Mouse (Mus musculus): Measurements from ENCODE around the gene Prkar2b. TPM values are rescaled to one million over a fixed set of nuclear protein-coding genes. Genes with fewer than 3 reads are reported as not detected.
"Not testable (repeated sequence)": the region's sequence is repeated elsewhere in the genome, so short reads cannot be mapped to it uniquely, and the experiment has no call there.

Gene Prkar2b
- polyA plus RNA-seq, 1 experiment from 2014 or later: 11.8 TPM

DNA sequence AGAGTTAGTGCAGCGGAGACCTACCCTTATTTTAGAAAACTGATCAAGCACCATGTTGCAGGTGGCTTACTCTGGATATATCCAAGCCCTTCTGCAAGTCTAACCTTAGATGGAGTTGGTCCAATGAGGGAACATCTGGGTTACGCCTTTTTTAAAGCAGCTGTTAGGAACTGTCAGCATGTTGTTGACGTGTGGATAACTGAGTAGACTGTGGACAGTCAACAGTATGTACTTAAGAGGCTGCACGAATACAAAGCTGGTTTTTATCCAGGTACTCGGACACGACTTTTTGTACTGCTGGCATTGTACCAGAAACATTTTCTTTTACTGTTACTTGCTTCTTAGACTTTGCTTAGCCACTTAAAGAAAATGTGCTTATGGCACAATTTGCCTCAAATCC is 27.6 kb downstream of the Prkar2b start:
- no peaks in the 10 kb centered on the region for H3K27me3 ChIP-seq (replicated peaks)
- no peak overlapping the region for H3K4me3 ChIP-seq
- H3K4me1 ChIP-seq: 0 out of 2 replicates have a peak, but pooled peaks cover 2% of the 10 kb centered on the region
- no peak overlapping the region for H3K9ac ChIP-seq
- no peak overlapping the region for H3K27ac ChIP-seq (replicated peaks)
- H3K4me2 ChIP-seq: no peak overlapping the region
- H3K9me3 ChIP-seq: no peaks in the 10 kb centered on the region
- ATAC-seq (ENCODE audit: extremely low read depth, insufficient number of reproducible peaks, low FRiP score, low TSS enrichment): no peak
- no peaks in the 10 kb centered on the region for H3K36me3 ChIP-seq
- 44% methylated on average over 6 of the region's 6 CpGs for WGBS

DNA sequence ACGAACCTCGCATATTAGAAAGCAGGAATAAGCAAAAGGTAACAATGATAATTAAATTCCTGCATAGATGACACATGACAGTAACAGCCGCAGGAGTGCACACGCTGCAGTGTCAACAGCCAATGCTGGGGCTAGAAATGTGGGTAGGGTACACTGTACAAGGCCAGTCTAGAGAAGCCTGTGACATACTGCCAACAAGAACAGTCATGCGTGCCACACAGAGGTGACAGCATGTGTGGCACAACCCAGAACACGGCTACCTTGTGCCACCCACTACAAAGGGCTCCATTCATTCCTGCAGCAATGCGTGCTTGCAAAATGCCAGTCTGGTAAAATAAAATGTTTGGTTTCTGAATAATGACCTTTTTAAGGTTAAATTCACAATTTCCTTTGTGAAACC is 28.2 kb downstream of the Prkar2b start:
- H3K27me3 ChIP-seq (replicated peaks): no peaks in the 10 kb centered on the region
- H3K36me3 ChIP-seq: no peaks in the 10 kb centered on the region
- WGBS: 92% methylated on average over 7 of the region's 7 CpGs
- H3K4me3 ChIP-seq: no peak overlapping the region
- no peak overlapping the region for H3K27ac ChIP-seq (replicated peaks)
- H3K4me1 ChIP-seq: 0 out of 2 replicates have a peak, but pooled peaks cover 1% of the 10 kb centered on the region
- no peak overlapping the region for H3K4me2 ChIP-seq
- no peaks in the 10 kb centered on the region for H3K9me3 ChIP-seq
- no peak overlapping the region for H3K9ac ChIP-seq
- ATAC-seq (ENCODE audit: extremely low read depth, insufficient number of reproducible peaks, low FRiP score, low TSS enrichment): no peak

DNA sequence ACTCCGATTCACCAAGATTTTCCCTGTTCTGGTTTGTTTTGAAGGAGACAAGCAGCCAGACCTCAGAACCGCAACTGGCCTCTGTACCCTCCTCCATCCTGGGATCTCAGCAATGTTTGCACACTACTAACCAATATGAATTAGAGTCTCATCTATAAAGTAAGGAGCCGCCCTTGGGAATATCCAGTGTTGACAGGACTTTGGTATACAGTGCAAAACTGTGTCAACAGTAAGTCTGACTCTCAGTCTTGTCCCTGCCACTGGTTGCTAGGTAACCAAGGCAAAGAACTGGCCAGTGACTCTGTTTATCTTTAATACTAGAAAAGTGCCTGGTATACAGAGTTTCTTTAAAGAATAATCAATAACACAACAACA is 42.7 kb downstream of the Prkar2b start:
- ATAC-seq (ENCODE audit: extremely low read depth, insufficient number of reproducible peaks, low FRiP score, low TSS enrichment): no peak
- no peak overlapping the region for H3K4me3 ChIP-seq
- WGBS: 50% methylated on average over 3 of the region's 3 CpGs

DNA sequence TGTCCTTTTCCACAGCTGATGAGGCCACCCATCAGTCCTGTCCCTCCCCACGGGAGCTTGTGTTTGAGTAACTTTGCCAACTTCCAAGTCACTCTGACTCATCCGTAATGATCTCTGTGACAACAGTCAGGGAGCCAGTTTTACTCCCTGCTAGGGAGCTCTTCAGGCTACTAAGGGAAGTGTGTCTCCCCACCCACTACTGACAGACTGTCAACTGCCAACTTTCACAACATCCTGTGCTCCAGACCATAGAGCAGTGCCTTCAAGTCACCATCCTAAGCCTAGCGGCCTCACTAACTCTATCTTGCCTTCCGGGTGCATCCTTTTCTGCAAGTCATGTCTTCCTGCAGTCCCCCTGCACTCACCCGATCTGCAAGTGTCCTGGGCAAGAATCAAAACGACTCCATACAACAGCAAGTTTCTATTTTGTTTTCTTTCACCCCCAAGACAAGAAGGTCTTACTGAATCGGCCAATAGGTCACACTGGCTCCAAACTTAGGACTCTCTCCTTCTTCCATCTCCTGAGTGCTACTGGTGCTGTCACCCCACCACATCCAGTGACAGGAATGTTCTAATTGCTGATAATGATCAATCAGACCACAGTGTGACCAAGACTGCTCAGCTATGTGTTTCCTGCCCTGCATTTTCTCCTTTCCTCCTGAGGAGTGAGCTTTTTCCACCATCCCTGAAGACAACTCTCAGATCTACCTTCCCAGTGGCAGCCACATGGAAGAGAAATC is 43.3 kb downstream of the Prkar2b start:
- H3K4me1 ChIP-seq: peaks cover 17% of the 10 kb centered on the region
- H3K4me3 ChIP-seq: no peak overlapping the region
- H3K9ac ChIP-seq: peak overlapping the region; percentile 19; the same call in 1 of the 2 replicates
- ATAC-seq (ENCODE audit: extremely low read depth, insufficient number of reproducible peaks, low FRiP score, low TSS enrichment): no peak
- 31% methylated on average over 7 of the region's 7 CpGs for WGBS
- H3K4me2 ChIP-seq: no peak overlapping the region
- H3K36me3 ChIP-seq: no peaks in the 10 kb centered on the region
- H3K9me3 ChIP-seq: no peaks in the 10 kb centered on the region
- no peak overlapping the region for H3K27ac ChIP-seq (replicated peaks)
- no peaks in the 10 kb centered on the region for H3K27me3 ChIP-seq (replicated peaks)

More for the DNA sequence above, 42.7 kb downstream of the Prkar2b start:
- 0 out of 2 replicates have a peak overlapping the region, but pooled peaks have one; percentile 19 for H3K9ac ChIP-seq
- no peak overlapping the region for H3K4me2 ChIP-seq
- peaks cover 17% of the 10 kb centered on the region for H3K4me1 ChIP-seq
- H3K27ac ChIP-seq (replicated peaks): no peak overlapping the region
- no peaks in the 10 kb centered on the region for H3K27me3 ChIP-seq (replicated peaks)
- H3K9me3 ChIP-seq: no peaks in the 10 kb centered on the region
- H3K36me3 ChIP-seq: no peaks in the 10 kb centered on the region

DNA sequence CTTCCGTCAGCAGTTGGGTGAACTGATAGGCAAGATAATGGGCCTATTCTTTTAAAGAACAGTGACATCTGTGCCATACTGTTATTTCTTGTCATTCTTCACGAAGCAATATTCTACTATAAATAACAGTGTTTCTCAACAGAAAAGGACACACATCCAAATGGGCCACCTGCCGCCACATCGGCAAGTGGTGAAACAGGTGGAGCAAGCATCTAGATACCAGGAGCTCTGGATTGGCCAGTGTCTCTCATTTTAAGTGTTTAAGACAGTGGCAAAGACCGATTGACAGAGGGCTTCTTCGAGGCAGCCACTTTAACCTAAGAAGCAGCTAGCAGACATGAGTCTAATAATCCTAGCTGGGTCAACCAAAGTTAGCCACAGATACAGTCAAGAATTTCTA is 44.6 kb downstream of the Prkar2b start:
- no peaks in the 10 kb centered on the region for H3K9me3 ChIP-seq
- WGBS: 83% methylated on average over 6 of the region's 6 CpGs
- H3K36me3 ChIP-seq: no peaks in the 10 kb centered on the region
- H3K27ac ChIP-seq (replicated peaks): no peak overlapping the region
- H3K9ac ChIP-seq: no peak overlapping the region
- peaks cover 17% of the 10 kb centered on the region for H3K4me1 ChIP-seq
- H3K4me3 ChIP-seq: no peak overlapping the region
- no peak overlapping the region for H3K4me2 ChIP-seq
- no peak for ATAC-seq (ENCODE audit: extremely low read depth, insufficient number of reproducible peaks, low FRiP score, low TSS enrichment)
- H3K27me3 ChIP-seq (replicated peaks): no peaks in the 10 kb centered on the region

DNA sequence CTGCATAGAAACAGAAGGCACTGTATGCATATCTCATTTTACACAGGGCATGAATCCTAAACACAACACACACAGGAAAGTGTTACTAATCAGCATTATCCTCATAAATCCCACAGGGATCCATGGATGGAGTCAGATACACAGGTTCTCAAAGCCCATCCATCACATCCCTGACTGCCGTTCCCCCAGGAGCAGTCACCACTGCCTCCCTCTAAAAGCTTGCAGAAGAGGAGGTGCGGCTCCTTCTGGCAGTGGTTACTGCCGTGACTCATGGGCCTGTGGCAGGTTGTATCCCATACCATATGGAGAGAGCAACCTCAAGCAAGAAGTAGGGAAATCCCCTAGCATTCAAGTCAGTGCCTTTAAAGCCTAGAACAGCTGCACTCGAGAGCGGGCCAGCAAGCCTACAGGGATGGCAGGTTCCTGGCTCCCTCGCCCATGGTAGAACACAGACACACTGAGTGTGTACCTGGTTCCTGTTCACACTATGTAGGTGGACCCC is 45.8 kb downstream of the Prkar2b start:
- Histone ChIP-seq H3K9me3 (0 out of 2 replicates have a peak, but pooled peaks cover under 1% of the 10 kb centered on the region), H3K4me3 (no peak overlapping the region), H3K27me3 (replicated peaks) (no peaks in the 10 kb centered on the region), H3K36me3 (no peaks in the 10 kb centered on the region), H3K27ac (replicated peaks) (no peak overlapping the region), H3K4me1 (peaks cover 17% of the 10 kb centered on the region), H3K9ac (no peak overlapping the region), H3K4me2 (no peak overlapping the region)
- WGBS: 58% methylated on average over 6 of the region's 6 CpGs
- ATAC-seq (ENCODE audit: extremely low read depth, insufficient number of reproducible peaks, low FRiP score, low TSS enrichment): no peak

DNA sequence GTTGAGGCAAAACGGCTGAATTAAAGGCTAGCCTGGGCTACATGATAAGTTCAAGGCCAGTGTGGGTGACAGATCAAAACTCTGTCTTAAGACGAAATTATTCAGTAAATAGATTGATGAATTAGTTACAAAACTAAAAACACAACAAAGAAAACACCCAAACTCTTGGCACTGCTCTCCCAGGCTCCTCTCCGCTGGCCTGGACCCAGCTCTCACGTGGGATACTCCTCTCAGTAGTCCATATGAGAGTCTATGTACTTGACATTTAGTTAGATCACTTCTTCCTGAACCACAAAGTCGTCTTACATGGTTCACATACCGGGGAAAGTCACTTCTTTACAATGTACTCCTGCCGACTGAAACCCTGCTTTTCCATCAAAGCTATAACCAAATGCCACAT is 46.3 kb downstream of the Prkar2b start:
- Histone ChIP-seq H3K9ac (no peak overlapping the region), H3K9me3 (0 out of 2 replicates have a peak, but pooled peaks cover 4% of the 10 kb centered on the region), H3K4me3 (no peak overlapping the region), H3K4me2 (no peak overlapping the region), H3K36me3 (no peaks in the 10 kb centered on the region), H3K4me1 (peaks cover 17% of the 10 kb centered on the region), H3K27me3 (replicated peaks) (no peaks in the 10 kb centered on the region), H3K27ac (replicated peaks) (no peak overlapping the region)
- no peak for ATAC-seq (ENCODE audit: extremely low read depth, insufficient number of reproducible peaks, low FRiP score, low TSS enrichment)
- 66% methylated on average over 7 of the region's 7 CpGs for WGBS

DNA sequence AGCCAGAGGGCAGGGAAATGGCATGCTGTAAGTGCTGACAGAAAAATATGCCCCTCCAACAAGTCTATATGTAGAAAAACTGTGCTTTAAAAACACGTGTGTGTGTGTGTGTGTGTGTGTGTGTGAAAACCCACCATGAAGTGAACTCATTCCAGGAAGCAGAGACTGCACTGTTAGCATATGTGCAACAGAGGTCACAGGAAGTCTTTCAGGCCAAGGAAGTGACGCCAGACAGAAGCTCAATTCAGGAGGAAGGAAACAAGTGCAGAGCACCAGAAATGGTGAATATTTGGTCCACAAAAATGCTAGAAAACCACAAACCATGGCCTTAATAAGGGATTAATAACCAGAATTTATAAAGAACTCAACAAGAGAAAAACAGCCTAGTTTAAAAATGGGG is 48.9 kb downstream of the Prkar2b start:
- Histone ChIP-seq H3K9ac (no peak overlapping the region), H3K4me3 (no peak overlapping the region), H3K27ac (replicated peaks) (no peak overlapping the region), H3K27me3 (replicated peaks) (no peaks in the 10 kb centered on the region), H3K9me3 (0 out of 2 replicates have a peak, but pooled peaks cover 4% of the 10 kb centered on the region), H3K4me2 (no peak overlapping the region), H3K4me1 (peaks cover 8% of the 10 kb centered on the region), H3K36me3 (no peaks in the 10 kb centered on the region)
- WGBS: 55% methylated on average over 2 of the region's 2 CpGs
- no peak for ATAC-seq (ENCODE audit: extremely low read depth, insufficient number of reproducible peaks, low FRiP score, low TSS enrichment)

DNA sequence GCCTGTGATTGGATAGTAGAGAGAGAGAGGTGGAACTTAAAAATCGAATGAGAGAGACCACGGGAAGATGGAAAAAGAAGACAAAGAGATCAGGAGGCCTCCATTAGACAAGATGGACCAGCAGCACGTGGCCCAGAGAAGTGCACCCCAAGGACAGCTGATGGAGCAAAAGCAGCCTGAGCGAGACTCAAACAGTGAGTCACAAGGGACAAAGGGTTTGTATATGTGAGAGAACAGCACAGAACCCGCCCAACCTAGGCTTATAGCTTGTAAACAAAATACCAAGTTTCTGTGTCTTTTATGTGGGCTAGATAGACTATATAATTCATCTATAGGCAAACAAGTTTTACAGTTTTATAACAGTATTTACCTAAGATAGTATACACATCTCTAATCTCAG is 50.0 kb downstream of the Prkar2b start:
- Histone ChIP-seq H3K9me3 (0 out of 2 replicates have a peak, but pooled peaks cover 4% of the 10 kb centered on the region), H3K9ac (no peak overlapping the region), H3K4me1 (peaks cover 8% of the 10 kb centered on the region), H3K36me3 (no peaks in the 10 kb centered on the region), H3K27me3 (replicated peaks) (no peaks in the 10 kb centered on the region), H3K27ac (replicated peaks) (no peak overlapping the region), H3K4me3 (no peak overlapping the region), H3K4me2 (no peak overlapping the region)
- no peak for ATAC-seq (ENCODE audit: extremely low read depth, insufficient number of reproducible peaks, low FRiP score, low TSS enrichment)
- 79% methylated on average over 5 of the region's 5 CpGs for WGBS

DNA sequence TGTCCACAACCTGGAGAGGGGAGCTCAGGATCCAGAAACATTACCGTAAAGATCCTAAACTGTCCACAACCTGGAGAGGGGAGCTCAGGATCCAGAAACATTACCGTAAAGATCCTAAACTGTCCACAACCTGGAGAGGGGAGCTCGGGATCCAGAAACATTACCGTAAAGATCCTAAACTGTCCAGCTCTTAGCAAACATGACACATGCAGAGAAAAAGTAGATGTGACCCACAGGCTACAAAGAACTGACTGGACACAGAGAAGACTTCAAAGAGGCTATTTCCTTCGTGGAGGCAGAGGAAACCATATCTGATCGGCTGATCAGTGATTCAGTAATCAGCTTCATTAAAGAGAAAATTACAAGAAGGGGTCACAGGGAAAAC is 51.1 kb downstream of the Prkar2b start:
- WGBS: 35% methylated on average over 5 of the region's 6 CpGs

DNA sequence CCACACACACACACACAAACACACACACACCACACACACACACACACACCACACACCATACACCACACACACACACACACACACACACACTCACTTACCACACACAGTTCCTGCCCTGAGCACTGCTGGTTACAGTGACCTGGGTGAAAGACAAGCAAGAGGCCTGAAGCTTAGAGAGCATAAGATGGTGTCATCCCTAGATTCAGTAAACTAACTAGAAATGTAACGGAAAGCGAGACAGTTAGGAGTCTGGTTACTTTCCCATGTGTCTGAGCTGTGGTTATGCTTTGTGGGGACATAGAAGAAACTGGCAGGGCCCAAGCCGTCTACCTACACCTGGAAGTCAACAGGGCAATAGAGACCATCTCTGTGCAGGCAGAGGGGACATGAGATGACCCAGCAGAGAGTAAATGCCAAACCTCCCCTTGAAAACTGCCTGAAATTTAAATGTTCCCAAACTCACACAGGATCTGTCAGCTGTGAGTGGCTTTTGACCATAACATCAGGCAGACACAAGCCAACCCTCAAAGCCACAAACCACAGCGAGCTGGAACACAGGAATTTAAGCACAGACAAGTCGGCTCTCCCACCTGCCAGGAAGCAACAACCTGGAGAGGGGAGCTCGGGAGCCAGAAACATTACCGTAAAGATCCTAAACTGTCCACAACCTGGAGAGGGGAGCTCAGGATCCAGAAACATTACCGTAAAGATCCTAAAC is 51.7 kb downstream of the Prkar2b start:
- Histone ChIP-seq H3K27ac (replicated peaks) (no peak overlapping the region), H3K4me1 (0 out of 2 replicates have a peak, but pooled peaks cover 3% of the 10 kb centered on the region), H3K9me3 (peaks cover 6% of the 10 kb centered on the region; the same call in 1 of the 2 replicates), H3K4me3 (no peak overlapping the region), H3K9ac (no peak overlapping the region), H3K4me2 (peak overlapping the region; percentile 25; the same call in 1 of the 2 replicates), H3K36me3 (no peaks in the 10 kb centered on the region), H3K27me3 (replicated peaks) (no peaks in the 10 kb centered on the region)
- no peak for ATAC-seq (ENCODE audit: extremely low read depth, insufficient number of reproducible peaks, low FRiP score, low TSS enrichment)
- WGBS: 20% methylated on average over 8 of the region's 8 CpGs

More for the DNA sequence above, 51.1 kb downstream of the Prkar2b start:
- H3K9me3 ChIP-seq; ATAC-seq (ENCODE audit: extremely low read depth, insufficient number of reproducible peaks, low FRiP score, low TSS enrichment); H3K27ac ChIP-seq (replicated peaks); H3K36me3 ChIP-seq; H3K4me3 ChIP-seq; H3K9ac ChIP-seq; H3K27me3 ChIP-seq (replicated peaks); H3K4me1 ChIP-seq; H3K4me2 ChIP-seq: not testable (repeated sequence)
